Mouse (Mus musculus): ENCODE measurements around the gene Fam110a.
A peak's percentile ranks its signal among the peaks of the same experiment; 100 is the strongest.
"Not testable (repeated sequence)": the region's sequence is repeated elsewhere in the genome, so short reads cannot be mapped to it uniquely, and the experiment has no call there.

Gene Fam110a

DNA sequence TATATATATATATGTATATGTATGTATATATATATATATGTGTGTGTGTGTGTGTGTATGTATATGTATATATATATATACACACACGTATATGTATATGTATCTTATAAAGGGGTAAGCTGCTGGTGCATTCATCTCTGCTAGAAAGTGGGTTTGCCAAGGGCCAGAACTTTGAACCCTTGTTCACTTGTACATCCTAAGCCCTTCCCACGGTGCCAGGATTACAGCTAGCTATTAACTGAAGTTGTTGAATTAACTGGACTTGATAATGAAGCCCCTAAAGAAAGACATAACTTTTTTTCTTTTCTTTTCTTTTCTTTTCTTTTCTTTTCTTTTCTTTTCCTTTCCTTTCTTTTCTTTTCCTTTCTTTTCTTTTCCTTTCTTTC lies 17.2 kb upstream of the Fam110a start:
- not testable (repeated sequence) for DNase-seq (ENCODE audit: low spot score)

DNA sequence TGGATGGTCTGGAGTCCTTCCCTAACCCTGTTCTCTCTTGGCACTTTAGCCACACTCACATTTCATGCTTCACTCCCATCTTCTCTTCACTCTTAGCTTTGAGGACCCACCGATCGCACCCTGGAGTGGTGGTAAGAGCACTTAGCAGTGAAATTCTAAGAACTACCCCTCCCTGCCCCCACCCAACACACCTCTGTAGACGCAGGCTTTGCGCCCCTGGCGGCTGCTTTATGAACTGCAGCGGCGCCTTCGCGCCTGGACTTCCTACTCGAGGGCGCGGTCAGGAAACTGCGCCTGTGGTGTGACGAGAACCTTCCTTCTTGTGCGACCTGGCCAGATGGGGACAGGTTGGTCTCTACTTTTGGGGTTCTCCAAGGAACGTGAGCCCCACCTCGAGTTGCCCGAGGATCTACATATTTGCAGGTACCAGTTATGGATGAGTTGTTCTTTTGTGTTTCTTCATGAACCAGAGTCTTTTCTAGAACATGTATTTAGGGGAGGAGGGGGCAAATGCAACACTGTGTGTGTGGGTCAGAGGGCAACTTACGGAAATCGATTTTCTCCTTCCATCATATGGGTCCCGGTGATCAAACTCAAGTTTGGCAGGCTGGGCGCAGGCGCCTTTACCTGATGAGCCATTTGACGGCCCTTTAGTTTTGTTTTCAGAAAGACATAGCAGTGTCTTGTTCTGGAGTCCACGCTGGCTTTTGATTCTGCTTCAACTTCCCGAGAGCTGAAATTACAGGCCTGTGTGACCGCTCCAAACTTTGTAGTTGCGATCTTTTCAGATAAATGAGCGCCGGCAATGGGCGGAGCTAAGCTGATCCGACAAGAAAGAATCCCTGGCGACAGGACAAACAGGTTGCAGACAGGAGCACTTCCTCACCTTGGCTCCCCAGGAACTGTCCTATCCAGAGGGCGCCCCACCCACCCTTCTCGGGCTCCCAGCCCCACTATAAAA lies 16.5 kb upstream of the Fam110a start, which contains the start of gene Slc52a3:
Gene Slc52a3, plus strand, starts transcription at position 283 of the 961 bp plus-strand sequence.
- DNase-seq (ENCODE audit: low spot score) = peak; percentile 49

DNA sequence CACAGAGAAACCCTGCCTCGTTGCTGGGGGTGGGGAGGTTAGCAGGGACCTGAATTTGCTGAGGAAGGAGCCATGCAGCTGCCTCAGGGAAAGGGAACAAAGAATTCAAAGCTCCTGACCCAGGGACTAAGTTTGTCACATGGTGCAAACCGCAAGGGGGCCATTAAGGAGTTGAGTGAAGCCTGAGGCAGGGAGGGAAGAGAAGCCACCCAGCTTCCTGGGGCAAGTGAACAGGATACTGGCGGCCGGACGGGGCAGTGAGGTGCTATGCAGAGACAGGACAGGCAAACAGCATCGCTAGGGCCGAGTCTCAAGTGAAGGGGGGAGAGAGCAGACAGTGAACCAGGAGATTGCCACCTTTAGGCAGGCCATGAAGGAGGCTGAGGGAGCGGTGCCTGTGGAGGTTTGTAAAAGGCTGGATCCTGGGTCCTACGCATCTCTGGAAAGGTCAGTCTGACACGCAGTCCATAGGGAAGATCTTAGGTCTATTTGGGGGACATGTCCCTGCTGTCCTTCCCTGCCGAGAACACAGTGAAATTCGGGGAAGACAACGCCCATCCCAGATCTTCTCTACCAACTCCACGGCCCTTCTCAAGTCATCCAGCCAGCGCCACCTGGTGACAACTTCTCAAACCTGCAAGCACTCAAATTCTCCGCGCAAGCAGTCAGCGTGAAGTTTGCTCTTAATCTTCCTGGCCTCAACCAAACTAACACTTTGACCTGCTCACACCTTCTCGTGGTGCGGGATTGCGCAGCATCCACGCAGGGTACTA lies 14.5 kb upstream of the Fam110a start:
- peak; percentile 40 for DNase-seq (ENCODE audit: low spot score)

DNA sequence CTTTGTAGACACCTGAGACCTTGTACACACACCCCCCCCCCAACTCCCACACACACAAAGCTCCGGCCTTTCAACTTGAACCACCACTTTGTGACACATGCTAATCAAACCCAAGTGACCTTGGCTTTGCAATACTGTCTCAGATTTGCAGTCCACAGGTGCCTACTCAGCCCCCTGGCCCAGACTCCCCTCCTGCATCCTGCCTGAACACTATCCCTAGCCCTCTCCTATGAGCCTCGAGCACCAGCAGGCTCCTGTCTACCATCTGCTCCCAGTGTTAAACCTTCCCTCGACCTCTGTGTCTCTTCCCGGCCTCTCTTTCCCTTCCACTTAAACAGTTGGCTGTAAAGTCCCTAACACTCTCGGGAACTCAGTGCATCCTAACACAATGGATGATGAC lies 11.4 kb upstream of the Fam110a start:
- DNase-seq (ENCODE audit: low spot score) = no peak

DNA sequence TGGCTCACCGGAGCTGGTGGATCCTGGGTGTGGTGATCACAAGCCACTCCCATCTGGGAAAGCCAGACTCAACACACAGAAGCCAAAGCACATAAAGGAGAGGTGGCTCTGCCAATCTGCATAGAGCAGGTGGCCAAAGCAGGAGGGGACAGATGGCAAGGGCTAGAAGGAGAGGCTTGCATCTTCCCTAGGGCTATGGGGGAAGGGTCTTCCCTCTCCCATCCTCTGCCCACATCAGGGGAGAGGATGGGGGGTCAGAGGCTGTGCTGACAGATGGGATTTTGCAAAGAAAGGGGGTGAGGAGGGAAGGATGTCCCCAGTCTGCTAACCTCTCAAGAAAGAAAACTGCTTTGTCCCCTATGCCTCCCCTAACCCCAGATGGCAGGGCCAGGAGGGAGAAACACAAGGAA lies 11.0 kb upstream of the Fam110a start:
- no peak for DNase-seq (ENCODE audit: low spot score)

DNA sequence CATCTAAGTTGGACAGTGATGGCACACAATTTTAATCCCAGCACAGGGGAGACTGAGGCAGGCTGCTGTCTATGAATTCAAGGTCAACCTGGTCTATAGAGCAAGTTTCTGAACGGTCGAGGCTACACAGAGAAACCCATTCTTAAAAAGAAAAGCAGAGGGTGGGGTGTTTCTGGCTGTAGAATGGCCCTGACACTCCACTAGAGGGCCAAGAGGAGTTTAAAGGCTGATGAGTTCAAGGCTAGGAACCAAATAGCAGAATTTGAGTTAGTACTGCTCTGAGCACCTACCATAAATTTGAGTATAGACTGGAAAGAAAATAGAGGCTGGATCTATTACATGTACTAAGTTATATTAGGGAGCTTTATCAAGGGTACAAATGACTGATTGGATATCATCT lies 9.0 kb upstream of the Fam110a start:
- no peak for DNase-seq (ENCODE audit: low spot score)

DNA sequence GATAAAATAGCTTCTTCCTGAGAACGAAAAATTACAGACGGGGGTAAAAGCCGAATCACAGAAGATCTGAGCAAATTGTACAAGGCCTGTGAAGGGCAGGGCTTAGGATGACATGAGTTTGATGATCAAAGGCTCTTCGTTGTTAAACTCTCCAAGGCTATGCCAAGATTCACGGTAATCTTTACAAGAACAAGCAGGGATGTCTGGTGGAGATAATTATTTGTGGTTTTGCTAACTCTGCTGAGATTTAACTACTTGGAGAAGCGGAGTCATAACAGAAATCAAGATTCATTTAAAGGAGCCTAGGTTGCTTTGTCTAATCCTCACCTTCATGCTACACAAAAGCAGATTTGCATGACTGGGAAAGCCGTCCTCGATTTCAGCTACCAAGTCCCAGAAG lies 6.9 kb upstream of the Fam110a start:
- no peak for DNase-seq (ENCODE audit: low spot score)

DNA sequence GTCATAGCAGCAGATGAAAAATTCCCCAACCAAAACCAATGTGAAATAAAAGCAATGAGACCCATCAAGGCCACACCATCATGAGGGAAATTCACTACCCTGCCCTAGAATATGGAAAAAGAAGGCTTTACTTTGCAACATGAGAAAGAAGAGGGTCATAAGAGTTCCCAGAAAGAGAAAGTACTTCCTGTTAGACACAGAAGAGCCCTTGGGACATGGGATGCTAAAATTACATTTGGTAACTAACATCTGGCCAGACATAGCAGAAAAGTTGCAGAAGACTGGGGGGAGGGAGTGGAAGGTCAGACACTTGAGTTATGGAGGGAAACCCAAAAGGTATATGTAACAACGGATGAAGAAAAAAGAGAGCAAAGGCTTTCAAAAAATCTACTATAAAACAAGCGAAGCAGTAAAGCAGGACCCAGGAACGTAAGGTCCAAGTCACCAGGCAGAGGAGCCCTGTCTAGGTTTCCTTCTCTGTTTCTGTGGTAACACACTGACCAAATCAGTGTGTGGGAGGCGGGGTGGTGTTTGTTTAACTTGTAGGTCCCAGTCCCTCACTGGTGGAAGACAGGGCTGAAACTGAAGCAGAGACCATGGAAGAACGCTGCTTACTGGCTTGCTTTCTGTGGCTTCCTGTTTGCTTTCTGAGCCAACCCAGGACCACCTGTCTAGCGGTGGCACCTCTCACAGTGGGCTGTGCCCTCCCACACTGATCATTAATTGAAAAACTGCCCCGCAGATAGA lies 5.6 kb upstream of the Fam110a start:
- DNase-seq (ENCODE audit: low spot score) = no peak

DNA sequence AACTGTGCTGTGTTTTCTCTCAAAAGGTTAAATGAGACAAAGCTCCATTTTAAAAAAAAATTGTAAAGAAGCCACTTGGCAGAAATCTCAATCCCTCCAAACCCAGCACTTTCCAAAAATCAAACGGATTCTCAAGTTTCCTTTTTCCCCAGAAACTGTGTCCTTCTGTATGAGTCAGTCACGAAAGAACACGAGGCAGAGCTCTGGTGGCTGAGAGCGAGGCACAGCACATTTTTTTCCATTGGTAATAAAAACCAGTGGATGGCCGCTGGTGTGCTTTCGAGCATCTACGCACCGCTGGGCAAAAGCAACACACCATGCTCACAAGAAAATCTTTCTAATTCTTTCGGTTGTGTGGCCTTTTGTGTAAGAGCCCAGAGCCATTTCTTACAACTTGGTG lies 4.0 kb upstream of the Fam110a start:
- no peak for DNase-seq (ENCODE audit: low spot score)

DNA sequence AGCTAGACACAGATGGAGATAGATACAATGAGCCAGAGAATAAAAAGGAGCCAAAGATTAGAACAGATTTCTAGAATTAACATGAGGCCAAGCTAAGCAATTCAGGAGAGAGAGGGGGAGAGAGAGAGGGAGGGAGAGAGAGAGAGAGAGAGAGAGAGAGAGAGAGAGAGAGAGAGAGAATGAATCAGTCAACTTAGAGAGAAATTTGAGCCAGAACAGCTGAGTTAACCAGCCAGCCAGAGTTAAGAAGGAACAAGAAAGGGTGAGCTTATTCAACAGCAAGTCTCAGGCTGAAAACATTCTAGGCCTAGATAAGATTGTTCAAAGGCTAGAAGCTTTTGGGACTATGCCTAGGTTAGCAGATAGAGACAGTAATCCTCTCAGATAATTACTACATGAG lies 2.5 kb upstream of the Fam110a start:
- no peak for DNase-seq (ENCODE audit: low spot score)

DNA sequence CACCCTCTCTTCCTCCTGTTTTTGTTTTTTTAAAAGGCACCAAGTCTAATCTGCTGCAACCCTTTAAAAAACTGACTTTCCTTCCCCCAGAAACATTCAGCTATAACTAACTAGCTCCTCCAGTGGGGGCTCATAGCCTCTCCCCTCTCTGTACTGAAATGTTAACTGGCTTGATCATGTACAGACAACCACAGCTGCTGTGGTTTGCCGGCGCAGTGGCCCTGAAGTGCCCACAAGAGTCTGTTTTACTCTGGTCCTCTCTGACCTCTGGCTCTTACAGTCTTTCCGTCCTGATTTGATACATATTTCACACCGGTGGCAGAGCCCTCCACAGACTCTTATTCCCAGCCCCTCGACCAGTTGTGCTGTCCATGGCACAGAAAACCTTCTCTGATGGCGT lies 1.2 kb upstream of the Fam110a start:
- no peak for DNase-seq (ENCODE audit: low spot score)

DNA sequence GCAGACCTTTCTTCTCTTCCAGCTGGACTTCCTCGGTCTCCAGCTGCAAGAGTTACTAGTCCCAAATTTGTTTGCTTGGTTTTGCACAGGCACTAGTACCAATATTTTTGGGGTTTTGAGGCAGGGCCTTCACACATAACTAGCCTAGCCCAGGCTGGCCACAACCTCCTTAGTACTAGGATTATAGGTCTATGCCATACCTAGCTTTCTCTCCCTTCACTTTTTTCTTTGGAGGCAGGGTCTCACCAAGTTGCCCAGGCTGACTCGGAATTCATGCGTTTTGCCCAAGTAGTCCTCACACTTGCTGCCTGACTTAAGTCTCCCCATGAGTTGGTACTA lies 305 bp upstream of the Fam110a start:
- DNase-seq (ENCODE audit: low spot score) = no peak

DNA sequence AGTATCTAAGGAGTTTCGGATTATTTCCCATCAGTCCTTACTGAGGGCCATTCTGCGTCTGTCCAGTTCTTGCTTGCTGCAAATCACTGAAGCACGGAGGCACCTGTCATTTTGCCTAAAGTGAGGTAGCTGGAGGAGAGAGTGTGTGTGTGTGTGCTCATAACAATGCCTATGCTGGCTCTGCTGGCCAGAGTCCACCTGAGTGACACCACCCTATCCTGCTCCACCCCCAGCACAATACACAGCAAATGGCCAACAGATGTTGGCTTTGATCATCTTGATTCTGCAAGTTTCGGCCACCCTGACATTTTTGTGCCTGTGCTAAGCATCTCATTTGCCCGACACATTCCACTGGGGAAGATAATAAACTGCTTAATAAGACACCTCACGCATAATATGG lies 1.5 kb downstream of the Fam110a start:
- DNase-seq (ENCODE audit: low spot score) = no peak

DNA sequence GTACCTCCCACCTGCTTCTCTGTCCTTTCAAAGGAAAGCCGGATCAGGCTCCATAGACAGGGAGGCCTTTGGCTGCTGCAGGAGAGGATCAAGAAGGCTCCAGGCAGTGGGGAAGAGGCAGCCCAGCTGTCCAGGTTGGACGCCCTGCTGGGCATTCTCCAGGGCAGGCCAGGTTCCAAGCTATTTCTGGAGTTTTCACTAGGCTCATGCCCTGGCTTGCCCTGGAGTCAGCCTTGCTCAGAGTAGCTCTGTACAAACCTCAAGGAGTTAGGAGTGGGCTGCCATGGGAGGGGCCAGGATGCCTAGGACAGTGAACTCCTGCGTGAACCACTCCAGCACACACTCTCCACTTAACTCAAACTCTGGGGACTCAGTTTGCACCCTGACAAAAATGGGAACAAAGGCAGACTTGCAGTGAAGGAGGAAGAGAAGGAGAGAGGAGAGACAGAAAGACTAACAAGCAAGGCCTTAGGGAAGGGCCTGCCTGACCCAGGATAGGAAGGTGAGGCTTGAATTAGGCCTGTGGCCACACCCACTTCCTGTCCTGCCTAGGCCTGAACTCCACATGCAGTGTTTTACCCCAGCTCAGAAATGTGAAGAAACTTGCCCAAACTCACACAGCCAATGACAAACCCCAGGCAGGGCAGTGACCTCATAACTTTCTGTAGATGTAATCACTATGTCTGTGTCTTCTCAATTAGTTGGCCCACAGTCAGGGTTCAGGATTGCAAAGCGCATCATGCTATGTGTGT lies 2.2 kb downstream of the Fam110a start:
- no peak for DNase-seq (ENCODE audit: low spot score)

DNA sequence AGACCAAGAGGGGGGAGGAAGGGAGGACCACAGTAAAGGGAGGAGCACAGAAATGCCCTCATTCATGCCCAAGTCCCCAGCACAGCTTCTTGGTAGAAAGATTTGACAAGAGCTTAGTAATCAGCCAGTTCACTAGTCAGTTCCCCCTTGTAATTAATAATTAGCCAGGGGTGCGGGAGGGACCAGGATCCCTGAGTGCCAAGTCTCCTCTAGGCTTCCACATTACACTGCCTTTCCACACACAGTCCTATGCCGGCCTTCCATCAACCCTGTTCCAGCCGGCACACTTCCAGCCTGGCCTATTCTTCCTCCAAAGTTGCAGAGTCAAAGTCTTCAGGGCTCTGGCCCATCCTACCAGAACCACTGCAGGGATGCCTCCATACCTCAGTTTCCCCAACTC lies 4.0 kb downstream of the Fam110a start:
- DNase-seq (ENCODE audit: low spot score) = no peak

DNA sequence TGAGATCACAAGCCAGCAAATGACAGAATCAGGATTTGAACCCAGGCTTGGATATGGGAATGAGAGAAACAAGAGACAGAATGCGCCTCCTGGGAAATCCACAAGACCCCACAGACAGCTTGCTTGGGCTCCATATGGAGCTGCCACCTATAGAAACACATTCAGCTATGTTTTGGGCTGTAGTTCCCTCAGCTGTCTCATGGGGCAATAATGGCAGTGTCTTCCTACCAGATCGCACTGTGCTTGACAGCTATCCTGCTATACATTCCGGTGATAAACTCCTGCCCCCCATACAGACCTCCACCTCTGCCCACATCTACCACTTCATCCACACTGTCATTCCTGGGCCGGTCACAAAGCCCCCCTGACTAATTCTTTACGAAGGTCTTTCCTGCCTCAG lies 4.7 kb downstream of the Fam110a start:
- no peak for DNase-seq (ENCODE audit: low spot score)

DNA sequence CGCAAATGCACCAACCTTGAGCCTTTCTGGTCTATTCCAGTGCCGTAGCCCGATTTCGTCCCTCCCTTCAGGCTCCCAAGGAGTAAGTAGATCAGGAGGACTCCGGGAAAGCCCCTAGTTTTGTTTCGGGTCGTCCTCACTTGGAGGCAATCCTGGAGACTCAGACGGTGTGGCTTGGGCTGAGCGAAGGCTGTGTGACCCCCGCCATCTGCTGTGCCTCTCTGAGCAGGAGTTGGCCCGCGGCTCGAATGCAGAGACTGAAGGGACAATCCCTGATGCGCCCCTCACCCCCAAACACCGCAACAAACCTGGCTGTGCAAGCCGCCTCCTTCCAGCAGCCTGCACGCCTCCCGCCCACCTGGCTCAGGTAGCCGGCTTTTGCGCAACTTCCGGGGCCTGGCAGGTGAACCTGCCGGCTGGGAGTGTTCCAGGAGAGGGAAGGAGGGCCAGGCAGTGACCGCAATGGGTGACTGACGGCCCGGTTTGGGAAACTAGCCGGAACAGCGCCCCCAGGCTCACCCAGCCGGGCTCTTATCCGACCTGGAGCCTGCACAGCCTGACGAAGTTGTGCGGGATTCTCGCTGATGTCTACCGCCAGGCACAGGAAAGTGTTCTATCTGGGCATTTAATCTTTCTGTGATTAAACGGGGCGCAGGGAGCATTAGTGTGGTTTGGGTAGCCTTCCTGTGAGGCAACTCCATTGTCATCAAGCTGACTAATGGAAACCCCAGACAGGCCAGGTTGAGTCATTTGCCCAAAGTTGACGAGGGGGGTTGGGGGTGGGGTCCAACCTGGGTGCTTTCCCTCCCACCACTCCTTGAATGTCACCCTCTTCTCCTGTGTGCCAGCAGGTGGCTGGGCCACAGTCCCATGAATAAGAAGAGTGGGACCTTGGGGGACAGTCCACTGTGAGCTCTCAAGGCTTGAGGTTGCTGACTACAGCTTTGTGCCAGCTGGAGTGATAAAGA lies 6.1 kb downstream of the Fam110a start:
- no peak for DNase-seq (ENCODE audit: low spot score)

DNA sequence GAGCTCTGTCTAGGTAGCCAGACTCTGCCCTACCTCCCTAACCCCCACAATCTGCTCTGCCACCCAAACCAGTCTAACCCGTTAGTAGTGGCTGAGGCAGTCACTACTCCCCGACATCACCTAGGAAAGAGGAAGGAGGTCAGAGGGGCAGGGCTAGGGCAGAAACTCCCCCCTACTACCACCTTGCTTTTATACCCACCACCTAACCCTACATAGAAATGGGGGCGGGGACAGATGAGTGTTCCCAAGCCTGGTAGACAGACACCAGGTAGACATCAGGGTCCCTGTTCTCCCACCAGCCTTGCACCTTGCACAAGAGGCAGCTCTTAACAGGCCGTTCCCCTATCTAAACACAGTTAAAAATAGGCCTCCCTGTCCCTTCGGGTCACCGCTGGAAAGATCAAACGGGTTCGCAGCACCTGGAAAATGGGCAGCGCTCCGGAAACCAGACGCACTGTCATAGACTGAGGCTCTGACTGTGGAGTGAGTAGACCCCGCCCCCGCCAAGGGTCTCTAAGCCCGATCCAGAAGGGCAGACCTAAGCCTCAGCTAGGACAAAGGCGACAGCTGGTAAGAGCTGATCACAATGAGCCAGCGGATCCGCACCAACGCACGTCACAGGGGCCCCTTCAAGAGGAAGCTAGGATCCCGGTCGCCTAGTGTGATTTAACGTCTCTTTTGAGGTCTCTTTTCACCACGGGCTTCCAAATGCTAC lies 7.0 kb downstream of the Fam110a start:
- DNase-seq (ENCODE audit: low spot score) = no peak

DNA sequence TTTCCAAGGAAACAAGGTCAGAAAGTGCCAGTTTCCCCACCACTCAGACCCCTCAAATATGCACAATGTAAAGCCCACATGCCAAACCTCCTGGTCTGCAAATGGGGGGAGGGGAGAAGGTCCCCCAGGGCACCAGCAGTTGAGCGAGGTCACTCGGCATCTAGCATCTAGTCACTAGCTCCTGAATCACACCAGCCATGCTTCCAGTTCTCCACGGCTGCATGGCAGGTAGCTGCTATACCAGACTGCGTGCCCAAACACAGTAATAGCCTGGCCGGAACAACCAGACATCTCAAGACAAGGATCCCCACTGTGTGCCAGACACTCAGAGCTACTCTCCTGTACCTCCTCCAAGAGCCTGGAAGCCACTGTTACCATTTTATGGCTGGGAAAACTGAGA lies 8.3 kb downstream of the Fam110a start:
- DNase-seq (ENCODE audit: low spot score) = no peak
